Mouse (Mus musculus): ENCODE results near the gene Grk2. TPM values are rescaled to one million over a fixed set of nuclear protein-coding genes. Genes with fewer than 3 reads are reported as not detected.
"Not testable (repeated sequence)": the region's sequence is repeated elsewhere in the genome, so short reads cannot be mapped to it uniquely, and the experiment has no call there.

Grk2 gene
- polyA plus RNA-seq, 1 experiment, result 220 TPM

DNA sequence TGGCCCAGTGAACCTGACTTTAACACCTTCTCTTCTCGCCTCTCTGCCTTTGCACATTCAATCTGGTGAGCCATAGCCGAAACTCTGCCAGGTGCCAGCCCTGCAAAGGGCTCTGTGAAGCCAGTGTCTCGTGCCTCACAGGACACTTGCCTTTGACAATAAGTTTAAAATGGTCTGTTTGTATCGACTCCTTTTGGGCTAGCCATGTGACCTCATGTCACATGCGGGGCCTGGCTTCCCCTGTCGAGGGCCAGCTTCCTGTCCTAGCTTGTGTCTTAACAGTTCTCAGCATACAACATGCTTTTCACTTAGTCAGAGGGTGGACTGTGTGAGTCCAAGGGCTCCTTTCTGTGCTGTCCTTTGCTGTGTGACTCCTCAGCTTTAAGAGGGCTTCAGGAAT lies 43.3 kb downstream of the Grk2 start:
- no peak overlapping the region for H3K27ac ChIP-seq (ENCODE audit: insufficient read depth, low read length)
- no peak for TF ChIP-seq CTCF (IDR thresholded peaks at IDR 0.05; ENCODE audit: extremely low read depth, insufficient read depth, low read length)
- TF ChIP-seq POLR2A (IDR thresholded peaks at IDR 0.05; ENCODE audit: extremely low read depth, insufficient read depth, low read length), result no peak
- no peak overlapping the region for H3K4me3 ChIP-seq (ENCODE audit: insufficient read depth, low read length)
- no peaks in the 10 kb centered on the region for H3K4me1 ChIP-seq (ENCODE audit: control insufficient read depth, insufficient read depth, low read length)

GRCm38 (mm10) chr19:4261038-4261698 lies 44.9 kb downstream of the Grk2 start:
- Histone ChIP-seq H3K4me1 (ENCODE audit: control insufficient read depth, insufficient read depth, low read length) (no peaks in the 10 kb centered on the region), H3K4me3 (ENCODE audit: insufficient read depth, low read length) (no peak overlapping the region), H3K27ac (ENCODE audit: insufficient read depth, low read length) (no peak overlapping the region)
- TF ChIP-seq CTCF (IDR thresholded peaks at IDR 0.05; ENCODE audit: extremely low read depth, insufficient read depth, low read length) (no peak), POLR2A (IDR thresholded peaks at IDR 0.05; ENCODE audit: extremely low read depth, insufficient read depth, low read length) (no peak)

DNA sequence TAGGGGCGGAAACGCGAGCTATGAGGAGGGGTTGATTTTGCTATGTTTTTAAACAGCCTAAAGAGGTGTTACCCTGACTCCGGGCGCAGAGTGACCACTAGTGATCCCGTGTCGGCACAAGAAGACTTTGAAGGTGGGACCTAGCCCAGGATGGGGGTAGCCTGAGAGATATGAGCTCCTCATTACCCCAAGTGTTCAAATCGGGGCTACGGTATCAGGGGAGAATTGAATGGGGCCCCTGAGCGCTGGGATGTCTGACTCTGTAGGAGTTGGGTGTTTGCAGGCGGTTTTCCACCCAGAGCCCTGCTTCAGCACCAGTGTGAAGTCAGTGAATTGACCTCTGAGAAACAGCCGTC lies 48.1 kb downstream of the Grk2 start:
- TF ChIP-seq POLR2A (IDR thresholded peaks at IDR 0.05; ENCODE audit: extremely low read depth, insufficient read depth, low read length) (no peak), CTCF (IDR thresholded peaks at IDR 0.05; ENCODE audit: extremely low read depth, insufficient read depth, low read length) (no peak)
- Histone ChIP-seq H3K4me3 (ENCODE audit: insufficient read depth, low read length) (peak overlapping the region; percentile 46), H3K27ac (ENCODE audit: insufficient read depth, low read length) (no peak overlapping the region), H3K4me1 (ENCODE audit: control insufficient read depth, insufficient read depth, low read length) (no peaks in the 10 kb centered on the region)

- Histone ChIP-seq H3K4me3 (ENCODE audit: insufficient read depth, low read length) (peak overlapping the region; percentile 46), H3K27ac (ENCODE audit: insufficient read depth, low read length) (no peak overlapping the region), H3K4me1 (ENCODE audit: control insufficient read depth, insufficient read depth, low read length) (no peaks in the 10 kb centered on the region)
- TF ChIP-seq CTCF (IDR thresholded peaks at IDR 0.05; ENCODE audit: extremely low read depth, insufficient read depth, low read length) (peak; percentile 90), POLR2A (IDR thresholded peaks at IDR 0.05; ENCODE audit: extremely low read depth, insufficient read depth, low read length) (peak; percentile 68; the same call in 1 of the 2 replicates)
Observed at GRCm38 (mm10) chr19:4257216-4257896, 48.7 kb downstream of the Grk2 start.

DNA sequence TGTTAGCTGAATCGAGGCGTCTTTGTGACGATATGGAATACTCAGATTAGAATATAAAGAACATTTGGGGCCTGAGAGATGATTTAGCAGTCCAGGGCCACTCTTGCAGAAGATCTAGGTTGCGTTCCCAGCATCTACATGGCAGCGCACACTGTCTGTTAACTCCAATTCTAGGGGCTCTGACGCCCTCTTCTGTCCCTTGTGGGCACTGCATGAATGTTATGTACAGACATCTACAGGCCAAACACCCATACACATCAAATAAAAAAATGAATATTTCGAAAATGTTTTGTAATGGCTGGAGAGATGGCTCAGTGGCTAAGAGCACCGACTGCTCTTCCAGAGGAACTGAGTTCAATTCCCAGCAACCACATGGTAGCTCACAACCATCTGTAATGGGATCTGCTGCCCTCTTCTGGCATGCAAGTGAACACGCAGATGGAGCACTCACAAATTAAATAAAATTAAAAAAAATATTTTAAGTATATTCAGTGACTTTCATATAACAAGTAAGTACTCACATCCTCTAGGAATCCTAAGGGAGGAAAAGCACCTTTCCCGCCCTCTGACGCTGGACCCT lies 50.3 kb downstream of the Grk2 start:
- no peaks in the 10 kb centered on the region for H3K4me1 ChIP-seq (ENCODE audit: control insufficient read depth, insufficient read depth, low read length)
- H3K27ac ChIP-seq (ENCODE audit: insufficient read depth, low read length), result no peak overlapping the region
- H3K4me3 ChIP-seq (ENCODE audit: insufficient read depth, low read length), result no peak overlapping the region
- TF ChIP-seq POLR2A (IDR thresholded peaks at IDR 0.05; ENCODE audit: extremely low read depth, insufficient read depth, low read length) (no peak), CTCF (IDR thresholded peaks at IDR 0.05; ENCODE audit: extremely low read depth, insufficient read depth, low read length) (peak; percentile 17; the same call in 1 of the 2 replicates)

DNA sequence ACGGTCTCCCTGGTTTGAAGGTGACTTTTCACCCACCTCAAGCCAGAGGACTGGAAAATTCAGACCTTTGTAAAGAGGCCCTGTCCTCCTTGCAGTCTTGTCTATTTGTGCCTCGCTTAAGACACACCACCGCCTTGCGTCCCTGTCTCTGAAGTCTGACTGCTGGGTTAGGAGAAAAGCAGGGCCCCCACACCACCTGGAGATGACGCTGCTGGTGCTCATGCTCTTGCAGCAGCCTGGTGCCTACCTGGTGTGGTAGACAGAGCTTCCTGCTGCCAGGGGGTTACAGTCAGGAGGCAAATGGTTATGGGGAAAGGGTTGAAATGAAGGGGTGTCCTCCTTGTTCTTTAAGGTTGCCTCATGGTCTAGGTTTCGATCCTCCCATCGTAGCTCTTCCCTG lies 51.8 kb downstream of the Grk2 start:
- H3K27ac ChIP-seq (ENCODE audit: insufficient read depth, low read length), result no peak overlapping the region

GRCm38 (mm10) chr19:4248683-4249082 lies 57.3 kb downstream of the Grk2 start:
- not testable (repeated sequence) for H3K4me3 ChIP-seq (ENCODE audit: insufficient read depth, low read length); H3K27ac ChIP-seq (ENCODE audit: insufficient read depth, low read length); H3K4me1 ChIP-seq (ENCODE audit: control insufficient read depth, insufficient read depth, low read length)

More for the DNA sequence above, 51.8 kb downstream of the Grk2 start:
- Histone ChIP-seq H3K4me1 (ENCODE audit: control insufficient read depth, insufficient read depth, low read length) (no peaks in the 10 kb centered on the region), H3K4me3 (ENCODE audit: insufficient read depth, low read length) (no peak overlapping the region)
- no peak for TF ChIP-seq POLR2A (IDR thresholded peaks at IDR 0.05; ENCODE audit: extremely low read depth, insufficient read depth, low read length)
- TF ChIP-seq CTCF (IDR thresholded peaks at IDR 0.05; ENCODE audit: extremely low read depth, insufficient read depth, low read length), result no peak

- H3K4me3 ChIP-seq (ENCODE audit: insufficient read depth, low read length), result no peak overlapping the region
- H3K27ac ChIP-seq (ENCODE audit: insufficient read depth, low read length), result no peak overlapping the region
- H3K4me1 ChIP-seq (ENCODE audit: control insufficient read depth, insufficient read depth, low read length), result no peaks in the 10 kb centered on the region
- TF ChIP-seq POLR2A (IDR thresholded peaks at IDR 0.05; ENCODE audit: extremely low read depth, insufficient read depth, low read length) (no peak), CTCF (IDR thresholded peaks at IDR 0.05; ENCODE audit: extremely low read depth, insufficient read depth, low read length) (no peak)
Observed at GRCm38 (mm10) chr19:4247010-4247409, 59.0 kb downstream of the Grk2 start.

GRCm38 (mm10) chr19:4244775-4245174 lies 61.2 kb downstream of the Grk2 start:
- Histone ChIP-seq H3K4me1 (ENCODE audit: control insufficient read depth, insufficient read depth, low read length) (no peaks in the 10 kb centered on the region), H3K27ac (ENCODE audit: insufficient read depth, low read length) (no peak overlapping the region), H3K4me3 (ENCODE audit: insufficient read depth, low read length) (no peak overlapping the region)
- TF ChIP-seq POLR2A (IDR thresholded peaks at IDR 0.05; ENCODE audit: extremely low read depth, insufficient read depth, low read length) (no peak), CTCF (IDR thresholded peaks at IDR 0.05; ENCODE audit: extremely low read depth, insufficient read depth, low read length) (no peak)

- Histone ChIP-seq H3K4me3 (ENCODE audit: insufficient read depth, low read length) (no peak overlapping the region), H3K4me1 (ENCODE audit: control insufficient read depth, insufficient read depth, low read length) (no peaks in the 10 kb centered on the region), H3K27ac (ENCODE audit: insufficient read depth, low read length) (no peak overlapping the region)
- TF ChIP-seq POLR2A (IDR thresholded peaks at IDR 0.05; ENCODE audit: extremely low read depth, insufficient read depth, low read length) (no peak), CTCF (IDR thresholded peaks at IDR 0.05; ENCODE audit: extremely low read depth, insufficient read depth, low read length) (no peak)
Observed at GRCm38 (mm10) chr19:4242416-4242815, 63.6 kb downstream of the Grk2 start.
